Mouse (Mus musculus): Measurements from ENCODE around the gene Eef1a1. TPM values are rescaled to one million over a fixed set of nuclear protein-coding genes. Genes with fewer than 3 reads are reported as not detected.
"Not testable (repeated sequence)": the region's sequence is repeated elsewhere in the genome, so short reads cannot be mapped to it uniquely, and the experiment has no call there.

The Eef1a1 gene
- total RNA-seq, 2 experiments from 2014 or later: 5,205 to 5,346 TPM

DNA sequence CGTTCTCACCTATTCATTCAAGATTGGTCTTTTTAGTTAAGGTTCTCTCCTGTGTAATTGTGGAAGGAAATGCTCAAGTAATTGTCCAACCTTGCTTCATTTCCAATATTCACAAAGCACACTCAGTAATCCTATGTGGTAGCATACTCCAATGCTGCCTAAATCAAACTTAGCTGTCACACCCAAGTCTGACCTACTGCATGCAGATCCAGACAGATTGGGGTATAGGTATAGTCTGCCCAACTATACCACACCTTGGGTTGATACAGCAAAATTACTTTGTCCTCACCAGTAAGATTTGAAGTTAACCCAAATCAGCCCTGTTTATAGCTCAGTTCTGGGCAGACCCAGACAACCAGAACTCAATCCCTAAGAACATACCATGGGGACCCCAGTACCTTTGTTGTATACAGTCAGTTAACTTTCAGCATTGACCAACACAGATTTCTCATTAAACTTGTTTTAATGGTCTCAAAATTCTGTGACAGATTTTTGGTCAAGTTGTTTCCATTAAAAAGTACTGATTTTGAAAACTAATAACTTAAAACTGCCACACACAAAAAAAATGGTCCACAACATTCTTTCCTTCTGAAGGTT, 10.8 kb downstream of the Eef1a1 start:
- DNase-seq; intact Hi-C loops (cut with DNase I): not testable (repeated sequence)

DNA sequence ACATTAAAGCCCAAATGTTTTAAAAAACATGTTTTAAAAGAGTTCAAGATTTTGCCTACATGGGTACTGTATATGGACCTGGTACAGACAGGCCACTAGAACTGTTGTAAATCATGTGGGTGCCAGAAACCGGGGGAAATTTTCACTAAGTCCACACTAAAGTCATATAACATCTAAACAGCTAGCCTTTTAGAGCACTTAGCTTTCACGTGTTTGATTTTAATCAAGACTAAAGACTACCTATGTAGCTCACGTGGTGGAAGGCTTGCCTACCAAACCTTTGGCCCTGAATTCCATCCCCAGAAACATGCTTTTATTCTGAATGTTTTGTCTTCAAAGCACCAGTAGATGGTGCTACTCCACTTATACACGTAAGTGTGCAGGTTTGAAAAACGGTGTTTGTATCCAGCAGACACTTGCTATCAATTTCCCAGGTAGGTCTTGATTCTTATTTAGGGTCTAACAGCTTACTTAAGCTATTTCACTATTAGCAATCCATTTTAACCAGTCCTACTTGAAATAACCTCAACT, 11.9 kb downstream of the Eef1a1 start:
- no peak for DNase-seq
- intact Hi-C loops (cut with DNase I): no loop called here

- no peak for DNase-seq
- intact Hi-C loops (cut with DNase I): no loop called here
These were observed 12.4 kb downstream of the Eef1a1 start for GRCm38 (mm10) chr9:78476531-78477020.

DNA sequence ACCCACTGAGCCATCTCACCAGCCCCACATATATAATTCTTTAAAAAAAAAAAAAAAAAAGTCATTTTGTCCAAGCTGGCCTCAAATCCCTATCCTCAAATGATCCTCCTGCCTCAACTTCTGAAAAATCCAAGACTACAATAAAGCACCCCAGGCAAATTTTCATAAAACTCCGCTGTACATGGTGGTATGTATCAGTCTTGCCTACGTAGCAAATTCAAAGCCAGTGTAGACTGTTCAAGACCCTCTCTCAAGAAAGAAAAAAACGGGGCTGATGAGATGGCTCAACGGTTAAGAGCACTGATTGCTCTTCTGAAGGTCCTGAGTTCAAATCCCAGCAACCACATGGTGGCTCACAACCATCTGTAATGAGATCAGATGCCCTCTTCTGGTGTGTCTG, 13.1 kb downstream of the Eef1a1 start:
- no peak for DNase-seq
- intact Hi-C loops (cut with DNase I): no loop called here

- intact Hi-C loops (cut with DNase I): no loop called here
- no peak for DNase-seq
These were observed 13.6 kb downstream of the Eef1a1 start for GRCm38 (mm10) chr9:78475383-78475780.

DNA sequence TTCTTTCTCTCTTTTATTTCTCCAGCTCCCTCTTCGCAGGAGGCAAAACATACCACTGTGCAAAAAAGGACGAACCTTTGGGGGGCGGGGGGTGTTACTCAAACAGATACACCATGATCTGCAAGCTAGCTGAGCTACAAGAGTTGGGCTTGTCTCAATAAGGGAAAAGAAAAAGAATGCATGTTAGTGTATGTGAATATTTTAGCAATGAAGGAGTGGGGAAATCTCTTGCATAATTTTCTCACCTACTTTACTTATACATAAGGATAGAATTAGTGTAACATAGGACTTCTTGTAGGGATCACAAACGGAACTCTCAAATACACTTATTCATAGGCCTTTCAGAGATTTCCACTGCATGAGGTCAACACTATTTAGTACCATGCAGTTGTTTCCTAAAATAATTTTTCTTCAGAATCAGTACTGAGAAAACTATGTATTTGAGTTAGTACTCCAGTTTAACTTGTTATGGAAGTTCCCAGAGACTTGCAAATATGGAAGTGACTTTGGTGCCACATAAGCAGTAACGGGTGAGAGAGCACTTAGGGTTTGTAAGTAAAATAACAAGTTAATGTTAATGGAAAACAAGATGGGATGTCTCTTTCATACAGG, 14.1 kb downstream of the Eef1a1 start:
- DNase-seq: no peak
- intact Hi-C loops (cut with DNase I): no loop called here

DNA sequence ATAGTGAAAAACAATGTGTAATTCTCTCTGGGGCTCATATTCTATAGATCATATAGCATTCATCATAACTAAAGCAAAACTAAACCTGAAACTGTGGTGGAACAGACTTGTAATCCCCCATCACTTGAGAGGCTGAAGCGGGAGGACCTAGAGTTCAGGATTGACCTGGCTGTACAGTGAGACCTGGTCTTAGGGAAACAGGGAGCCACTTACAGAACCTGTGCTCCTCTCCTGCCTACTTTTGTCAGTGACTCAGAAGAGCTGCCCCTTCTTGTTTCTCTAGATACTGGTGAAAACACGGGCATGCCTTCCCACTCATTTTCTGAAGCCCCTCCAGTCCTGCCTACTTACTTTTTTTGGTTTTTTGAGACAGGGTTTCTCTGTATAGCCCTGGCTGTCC, 14.7 kb downstream of the Eef1a1 start:
- intact Hi-C loops (cut with DNase I): no loop called here
- DNase-seq: no peak

DNA sequence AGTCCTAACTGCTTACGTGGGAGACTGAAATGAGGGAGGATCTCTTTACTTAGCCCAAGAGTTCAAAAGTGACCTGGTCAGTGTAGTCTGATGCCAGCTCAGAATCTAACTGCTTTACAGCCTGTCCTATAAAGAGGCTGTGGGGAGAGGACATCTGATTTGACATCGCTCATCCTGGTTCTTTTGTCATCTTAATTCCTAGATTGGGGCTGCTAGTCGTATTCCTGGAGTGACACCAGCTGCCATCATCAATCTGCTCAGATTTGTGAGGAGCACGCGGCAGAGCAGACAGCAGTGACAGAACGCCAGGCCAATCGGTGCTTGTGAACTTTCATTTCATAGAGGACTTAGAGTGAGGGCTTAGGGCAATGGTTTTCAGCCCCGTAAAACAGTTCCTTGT, 15.4 kb downstream of the Eef1a1 start:
- intact Hi-C loops (cut with DNase I): no loop called here

GRCm38 (mm10) chr9:78465725-78466124, 23.2 kb downstream of the Eef1a1 start:
- intact Hi-C loops (cut with DNase I): no loop called here

More for the DNA sequence above, 15.4 kb downstream of the Eef1a1 start:
- peak; percentile 31 for DNase-seq

DNA sequence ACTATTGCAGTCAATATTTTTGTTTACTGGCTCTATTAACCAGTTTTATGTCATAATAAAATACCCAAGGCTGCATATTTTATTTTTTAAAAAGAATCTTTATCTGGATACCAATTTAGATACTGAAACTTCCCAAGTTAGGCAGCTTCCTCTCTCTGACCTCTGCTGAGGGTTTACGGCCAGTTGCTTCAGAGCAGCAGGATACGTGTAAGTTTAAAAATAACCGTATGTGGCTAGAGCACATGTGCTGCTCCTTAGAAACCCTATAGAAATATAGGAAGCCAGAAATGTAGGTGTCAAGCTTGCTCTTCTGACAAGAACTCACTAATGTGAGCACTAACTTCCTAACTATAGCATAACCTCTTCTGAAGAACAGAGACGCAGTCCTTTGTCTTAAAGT, 25.6 kb downstream of the Eef1a1 start:
- intact Hi-C loops (cut with DNase I): no loop called here
- DNase-seq: no peak

More at GRCm38 (mm10) chr9:78465725-78466124, 23.2 kb downstream of the Eef1a1 start:
- DNase-seq: no peak

DNA sequence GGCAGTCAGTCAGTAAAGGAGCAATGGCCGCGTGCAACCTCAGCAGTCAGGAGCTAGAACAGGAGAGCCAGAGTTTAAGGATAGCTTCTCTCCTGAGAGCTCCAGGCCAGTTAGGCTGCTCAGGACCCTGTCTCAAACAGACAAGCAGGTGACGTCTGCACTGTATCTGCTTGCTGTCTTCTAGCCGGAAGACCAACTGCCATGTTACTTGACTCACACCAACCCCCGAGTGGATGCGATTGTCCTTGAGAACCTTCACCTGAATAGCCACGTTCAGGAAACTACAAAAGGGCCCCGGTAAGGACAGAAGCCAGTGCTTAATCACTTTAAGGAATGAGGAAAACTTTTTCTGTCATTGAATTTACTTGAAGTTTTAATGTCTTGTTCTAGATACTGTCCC, 31.9 kb downstream of the Eef1a1 start:
- DNase-seq: no peak
- intact Hi-C loops (cut with DNase I): no loop called here

- DNase-seq: no peak
- intact Hi-C loops (cut with DNase I): no loop called here
These were observed 37.6 kb downstream of the Eef1a1 start for GRCm38 (mm10) chr9:78451382-78451781.

DNA sequence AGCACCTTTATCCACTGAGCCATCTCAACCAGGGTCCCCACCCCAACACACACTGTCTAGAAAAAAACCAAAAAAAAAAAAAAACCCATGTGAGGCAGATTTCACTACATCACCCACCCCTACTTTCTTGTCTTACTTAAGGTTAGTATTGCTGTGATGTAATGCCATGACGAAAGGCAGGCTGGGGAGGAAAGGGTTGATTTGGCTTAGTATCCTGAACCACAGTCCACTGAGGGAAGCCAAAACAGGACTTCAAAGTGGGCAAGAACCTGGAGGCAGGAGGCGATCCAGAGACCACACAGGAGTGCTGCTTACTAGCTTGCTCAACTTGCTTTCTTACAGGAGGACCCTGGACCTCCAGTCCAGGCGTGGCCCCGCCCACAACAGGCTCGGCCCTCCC, 38.5 kb downstream of the Eef1a1 start:
- intact Hi-C loops (cut with DNase I): no loop called here
- no peak for DNase-seq

DNA sequence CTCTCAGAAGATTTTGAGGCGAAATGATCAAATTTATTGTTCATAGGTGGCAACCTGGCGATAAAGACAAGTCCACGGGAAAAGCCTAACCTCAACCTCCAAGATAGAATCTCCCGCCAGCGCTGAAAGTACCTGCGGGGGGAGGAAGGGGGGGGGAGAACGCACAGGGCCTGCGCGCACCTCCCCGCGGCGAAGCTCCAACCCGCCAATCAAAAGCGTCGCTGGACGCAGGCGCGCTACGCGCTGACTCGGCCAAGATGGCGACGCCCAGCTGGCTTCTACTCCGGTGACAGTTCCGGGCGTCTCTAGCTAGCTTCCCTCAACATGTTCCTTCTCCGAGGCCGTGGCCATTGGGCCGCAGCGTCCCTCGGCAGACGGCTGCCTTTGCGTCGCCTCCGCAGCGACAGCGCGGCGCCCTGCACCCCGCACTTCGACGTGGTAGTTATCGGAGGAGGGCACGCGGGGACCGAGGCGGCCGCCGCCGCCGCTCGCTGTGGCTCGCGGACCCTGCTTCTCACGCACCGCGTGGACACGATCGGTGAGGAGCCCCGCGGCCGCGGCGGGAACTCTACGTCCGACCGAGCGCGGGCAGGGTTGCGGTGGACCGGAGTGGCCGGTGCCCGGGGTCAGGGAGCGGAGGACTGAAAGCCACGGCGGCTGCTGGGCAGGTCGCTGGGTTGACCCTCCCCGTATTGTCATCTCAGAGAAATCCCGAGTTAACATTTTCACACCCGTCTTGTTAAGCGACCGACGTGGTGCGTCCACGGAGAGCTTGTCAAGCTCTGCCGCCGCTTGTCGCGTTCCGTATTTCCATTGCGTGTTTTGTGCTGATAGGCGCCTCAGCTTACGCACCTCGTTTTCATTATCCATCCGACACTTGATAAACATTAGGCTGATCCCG, 40.7 kb downstream of the Eef1a1 start, which contains the start of the genes Mto1 and Gm17324:
Mto1 (plus strand) TSS at position 236 of the 901 bp plus-strand sequence.
Gm17324 (minus strand) TSS at position 814 of the 901 bp plus-strand sequence.
- intact Hi-C loops (cut with DNase I): no loop called here

GRCm38 (mm10) chr9:78447606-78447972, 41.4 kb downstream of the Eef1a1 start:
- DNase-seq: no peak
- intact Hi-C loops (cut with DNase I): no loop called here

More for the DNA sequence above, 40.7 kb downstream of the Eef1a1 start, which contains the start of the genes Mto1 and Gm17324:
- peak; percentile 90 for DNase-seq

- intact Hi-C loops (cut with DNase I): no loop called here
- DNase-seq: peak; percentile 8
These were observed 46.2 kb downstream of the Eef1a1 start, which contains the start of gene Cgas for GRCm38 (mm10) chr9:78442579-78443392. Gene Cgas, minus strand, starts transcription at chr9:78443237.

GRCm38 (mm10) chr9:78442237-78442578, 46.7 kb downstream of the Eef1a1 start:
- DNase-seq: no peak
- intact Hi-C loops (cut with DNase I): no loop called here

- intact Hi-C loops (cut with DNase I): no loop called here
- no peak for DNase-seq
These were observed 49.5 kb downstream of the Eef1a1 start for GRCm38 (mm10) chr9:78439426-78439825.

- no peak for DNase-seq
- intact Hi-C loops (cut with DNase I): no loop called here
These were observed 56.5 kb downstream of the Eef1a1 start for GRCm38 (mm10) chr9:78432471-78432870.

GRCm38 (mm10) chr9:78430486-78430885, 58.5 kb downstream of the Eef1a1 start:
- intact Hi-C loops (cut with DNase I): no loop called here
- no peak for DNase-seq
